Mouse (Mus musculus): ENCODE measurements around the gene Elk3. TPM values are rescaled to one million over a fixed set of nuclear protein-coding genes. Genes with fewer than 3 reads are reported as not detected.

Elk3 gene
- polyA plus RNA-seq (2015; fragmentation: Nextera tagmentation; extraction: Ambion mirVana) = 16.3 and 27.2 TPM in 2 replicates

GRCm38 (mm10) chr10:93310721-93311411 is at the start of gene Elk3:
Gene Elk3, minus strand, starts transcription at chr10:93311135.

Other genes starting within 250 kb of the Elk3 start
- 0.35 and 0.36 TPM in 2 replicates for gene Cfap54, start 229.5 kb downstream of the Elk3 start, polyA plus RNA-seq (2015; fragmentation: Nextera tagmentation; extraction: Ambion mirVana)
- gene Cdk17, start 150.3 kb downstream of the Elk3 start, polyA plus RNA-seq (2015; fragmentation: Nextera tagmentation; extraction: Ambion mirVana) = 9.9 and 13.7 TPM in 2 replicates
- 72.6 and 75.9 TPM in 2 replicates for gene Lta4h, start 142.3 kb upstream of the Elk3 start, polyA plus RNA-seq (2015; fragmentation: Nextera tagmentation; extraction: Ambion mirVana)
- 0.86 and 2.0 TPM in 2 replicates for gene Hal, start 177.6 kb upstream of the Elk3 start, polyA plus RNA-seq (2015; fragmentation: Nextera tagmentation; extraction: Ambion mirVana)
- gene Amdhd1, start 228.9 kb upstream of the Elk3 start, polyA plus RNA-seq (2015; fragmentation: Nextera tagmentation; extraction: Ambion mirVana) = 1.7 and 2.2 TPM in 2 replicates
- gene Ccdc38, start 229.5 kb upstream of the Elk3 start, polyA plus RNA-seq (2015; fragmentation: Nextera tagmentation; extraction: Ambion mirVana) = 0.16 and 0.18 TPM in 2 replicates

All from adrenal gland, postnatal 0 days (tissue).